In genomic region chr1:156288556-156289221, GRCm38 (mm10) we compare ENCODE assay signal across 17 mouse cellular contexts. TPM values are rescaled to one million over a fixed set of nuclear protein-coding genes. Genes with fewer than 3 reads are reported as not detected.
"Had no signal": no experiment of that assay in that cellular context is flagged by ENCODE, and none has a peak within 500 bp of the region (broad histone marks: within the 10 kb centered on the region; RNA-seq: fewer than 3 reads in every experiment).

No protein-coding gene starts in this region.

- DNase-seq: lung, embryonic 14.5 days; lung, postnatal 10 days; lung, postnatal 4 days; midbrain, embryonic 14.5 days; right cerebral cortex, postnatal 14 days; thymus, adult 2 months; thymus, postnatal 25 days; thymus, postnatal 4 days had no signal

- H3K9me3 ChIP-seq: midbrain, embryonic 10.5 days; midbrain, embryonic 12.5 days; neural tube, embryonic 12.5 days; stomach, embryonic 15.5 days had no signal

- H3K27ac ChIP-seq: midbrain, embryonic 10.5 days; midbrain, embryonic 12.5 days; neural tube, embryonic 12.5 days; stomach, embryonic 15.5 days; stomach, postnatal 0 days had no signal

- H3K36me3 ChIP-seq: midbrain, embryonic 10.5 days; midbrain, embryonic 12.5 days; neural tube, embryonic 12.5 days; stomach, embryonic 15.5 days had no signal

- H3K27me3 ChIP-seq: midbrain, embryonic 12.5 days; neural tube, embryonic 12.5 days; stomach, embryonic 15.5 days had no signal

- H3K4me3 ChIP-seq: midbrain, embryonic 10.5 days; midbrain, embryonic 12.5 days; neural tube, embryonic 12.5 days; stomach, embryonic 15.5 days had no signal

- ATAC-seq: midbrain, embryonic 16.5 days had no signal

- H3K4me2 ChIP-seq: lung, embryonic 14.5 days; midbrain, embryonic 12.5 days; neural tube, embryonic 12.5 days; stomach, embryonic 15.5 days had no signal

- H3K9ac ChIP-seq: lung, embryonic 14.5 days; midbrain, embryonic 12.5 days; neural tube, embryonic 12.5 days; stomach, embryonic 15.5 days had no signal

- H3K4me1 ChIP-seq: midbrain, embryonic 10.5 days; midbrain, embryonic 12.5 days; neural tube, embryonic 12.5 days; stomach, embryonic 15.5 days had no signal

RNA-seq across cellular contexts. Expression of gene Tdrd5, which starts 14.8 kb away (rescaled TPM):
- total RNA-seq: megakaryocyte, adult 5-6 weeks; megakaryocyte-erythroid progenitor cell, adult 5-6 weeks had no signal
- polyA plus RNA-seq: spleen, adult 2 months had no signal

RNA-seq across cellular contexts. Expression of gene Nphs2, which starts 21.8 kb away (rescaled TPM):
- total RNA-seq: megakaryocyte, adult 5-6 weeks; megakaryocyte-erythroid progenitor cell, adult 5-6 weeks had no signal
- polyA plus RNA-seq: lung, embryonic 14.5 days; midbrain, embryonic 10.5 days; neural tube, embryonic 12.5 days; spleen, adult 2 months; stomach, postnatal 0 days had no signal
